Mouse (Mus musculus) lung, adult 2 months (tissue): ENCODE measurements around the gene Pmel.

Experiments
- CTCF ChIP-seq: fragments of 200-500 bp; IDR thresholded peaks from 2 replicates; pipeline ENCODE4 v1.5.1; 2011; ENCODE audit warnings: mild to moderate bottlenecking, low read length, control low read depth; ENCODE audit not compliant: insufficient read depth
- POLR2A ChIP-seq: fragments of 200-500 bp; IDR thresholded peaks from 2 replicates; pipeline ENCODE4 v1.6.1; 2011; ENCODE audit warnings: low read depth, mild to moderate bottlenecking, control low read depth, low read length, borderline replicate concordance; ENCODE audit errors: extremely low read depth

DNA sequence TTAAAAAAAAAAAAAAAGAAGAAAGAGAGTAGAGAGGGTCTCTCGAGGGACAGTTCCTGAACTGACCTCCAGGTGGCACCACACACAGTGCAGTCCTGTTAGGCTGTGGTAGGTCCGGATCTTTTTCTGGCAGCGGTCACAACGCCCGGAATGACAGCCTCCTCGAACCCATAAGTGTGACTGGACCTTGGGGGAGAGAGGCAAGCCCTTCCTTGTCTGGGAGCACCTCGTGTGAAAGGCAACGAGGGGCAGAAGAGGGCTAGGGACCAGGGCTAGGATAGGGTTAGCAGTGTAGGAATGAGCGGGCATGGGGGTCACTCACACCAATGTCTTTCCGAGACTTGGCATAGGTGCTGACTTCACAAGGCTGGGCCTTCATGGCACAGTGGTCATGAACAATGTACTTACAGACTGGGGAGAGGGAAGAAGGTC lies 27.0 kb downstream of the Pmel start:
- peak; percentile 94 for TF ChIP-seq CTCF
- no peak for TF ChIP-seq POLR2A
